In genomic region chr6:110137043-110137650, GRCm38 (mm10) we compare ENCODE assay signal across 11 mouse cellular contexts.
DNase-seq lines count a peak whose midpoint lies in the region; ATAC-seq lines count a peak whose summit lies in the region.
"Had no signal": no experiment of that assay in that cellular context is flagged by ENCODE, and none has a peak within 500 bp of the region (broad histone marks: within the 10 kb centered on the region; RNA-seq: fewer than 3 reads in every experiment).

No protein-coding gene starts in this region.

- H3K4me2 ChIP-seq in heart, embryonic 16.5 days (ENCODE audit: low read depth, low read length): no peak overlapping the region
- H3K4me2 ChIP-seq in limb, embryonic 11.5 days (ENCODE audit: low read depth, severe bottlenecking): no peak overlapping the region

- H3K27me3 ChIP-seq in heart, embryonic 16.5 days (ENCODE audit: control insufficient read depth, insufficient read depth, low read length): no peaks in the 10 kb centered on the region
- H3K27me3 ChIP-seq in limb, embryonic 11.5 days (ENCODE audit: control insufficient read depth, insufficient read depth, low read length): no peaks in the 10 kb centered on the region

- DNase-seq in heart, postnatal 25 days (ENCODE audit: low spot score): no peak
- peak; percentile 4 for DNase-seq in embryo, embryonic 11.5 days (ENCODE audit: low read depth, low spot score)
- DNase-seq in frontal cortex, postnatal 36 days (ENCODE audit: low spot score in 2 of 2): peak; percentile 60 to 68
- DNase-seq in limb, embryonic 11.5 days (ENCODE audit: low spot score): peak; percentile 22
- no peak for DNase-seq in T-cell, adult 2 months (ENCODE audit: low spot score)
- no peak for DNase-seq in ovary, adult 18-20 months (ENCODE audit: low spot score)
- DNase-seq: cerebellum, adult 9-11 months; kidney, postnatal 25 days; lung, adult 18-20 months had no signal

- H3K27ac ChIP-seq in heart, embryonic 16.5 days (ENCODE audit: low read length): no peak overlapping the region
- H3K27ac ChIP-seq in limb, embryonic 11.5 days (replicated peaks; ENCODE audit: low read depth, low read length): no peak overlapping the region

- intact Hi-C loops in heart, postnatal 25 days (cut with DNase I): no loop called here

- H3K4me1 ChIP-seq in heart, embryonic 16.5 days (ENCODE audit: control insufficient read depth, insufficient read depth, low read length): no peaks in the 10 kb centered on the region; the same call in 1 of the 2 replicates
- H3K4me1 ChIP-seq in limb, embryonic 11.5 days (ENCODE audit: control insufficient read depth, insufficient read depth, low read length): no peaks in the 10 kb centered on the region

- 21% methylated on average over 7 of the region's 7 CpGs for WGBS in heart, embryonic 16.5 days
- 24% methylated on average over 7 of the region's 7 CpGs for WGBS in limb, embryonic 11.5 days

- peak; percentile 37; the same call in 1 of the 2 replicates for ATAC-seq in heart, embryonic 16.5 days (replicated peaks; ENCODE audit: extremely low read depth, insufficient read depth, low FRiP score)
- ATAC-seq in limb, embryonic 11.5 days (ENCODE audit: insufficient number of reproducible peaks, low FRiP score, low TSS enrichment, low read depth): peak; percentile 63; the same call in 1 of the 2 replicates
- ATAC-seq in monocyte, adult 5-6 weeks (replicated peaks; ENCODE audit: insufficient number of reproducible peaks, low FRiP score, low TSS enrichment, poor library complexity, severe bottlenecking): no peak

- H3K9me3 ChIP-seq in heart, embryonic 16.5 days (replicated peaks; ENCODE audit: control insufficient read depth, low read length): no peaks in the 10 kb centered on the region
- no peaks in the 10 kb centered on the region for H3K9me3 ChIP-seq in limb, embryonic 11.5 days (ENCODE audit: control insufficient read depth, low read length)

- no peak overlapping the region for H3K4me3 ChIP-seq in heart, embryonic 16.5 days (ENCODE audit: low read length)
- no peak overlapping the region for H3K4me3 ChIP-seq in limb, embryonic 11.5 days (ENCODE audit: low read depth, low read length)

- H3K9ac ChIP-seq in heart, embryonic 16.5 days (ENCODE audit: low read length): no peak overlapping the region
- no peak overlapping the region for H3K9ac ChIP-seq in limb, embryonic 11.5 days (ENCODE audit: low read length)

- no peaks in the 10 kb centered on the region for H3K36me3 ChIP-seq in heart, embryonic 16.5 days (ENCODE audit: control insufficient read depth, insufficient read depth)
- no peaks in the 10 kb centered on the region for H3K36me3 ChIP-seq in limb, embryonic 11.5 days (ENCODE audit: control insufficient read depth, insufficient read depth, low read length)

Comparison
In these comparisons a context has a peak if more than half of its experiments do, and no peak if none do; other contexts are left out.
1. DNase-seq: peak in embryo, embryonic 11.5 days (single experiment), frontal cortex, postnatal 36 days (2 of 2) and limb, embryonic 11.5 days (single experiment); none in heart, postnatal 25 days (single experiment), T-cell, adult 2 months (single experiment) and ovary, adult 18-20 months (single experiment).